Mouse (Mus musculus): ENCODE measurements around the gene Caprin1. TPM values are rescaled to one million over a fixed set of nuclear protein-coding genes. Genes with fewer than 3 reads are reported as not detected.

The Caprin1 gene
- polyA plus RNA-seq, 1 experiment, result 302 TPM

DNA sequence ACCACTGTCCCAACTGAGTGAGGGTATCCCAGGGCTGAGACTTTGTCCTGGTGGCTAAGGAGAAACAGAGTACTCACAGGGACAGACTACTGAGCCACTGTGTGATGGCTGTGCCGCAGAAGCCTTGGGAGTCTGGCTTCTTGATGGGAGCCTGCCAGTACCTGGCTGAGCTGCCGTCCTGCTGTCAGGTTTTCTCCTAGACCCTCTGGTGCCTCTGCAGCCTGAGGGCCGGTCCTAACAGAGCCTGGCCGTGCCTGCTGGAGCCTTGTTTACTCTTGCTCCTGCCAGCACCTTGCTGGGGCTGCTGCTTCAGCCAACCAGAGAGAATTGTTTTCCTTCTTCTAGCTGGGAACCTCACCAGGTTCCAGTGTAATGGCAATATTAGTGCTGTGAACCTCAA, 83.0 kb downstream of the Caprin1 start:
- TF ChIP-seq GATA1 (IDR thresholded peaks at IDR 0.05; ENCODE audit: low read length), result no peak

DNA sequence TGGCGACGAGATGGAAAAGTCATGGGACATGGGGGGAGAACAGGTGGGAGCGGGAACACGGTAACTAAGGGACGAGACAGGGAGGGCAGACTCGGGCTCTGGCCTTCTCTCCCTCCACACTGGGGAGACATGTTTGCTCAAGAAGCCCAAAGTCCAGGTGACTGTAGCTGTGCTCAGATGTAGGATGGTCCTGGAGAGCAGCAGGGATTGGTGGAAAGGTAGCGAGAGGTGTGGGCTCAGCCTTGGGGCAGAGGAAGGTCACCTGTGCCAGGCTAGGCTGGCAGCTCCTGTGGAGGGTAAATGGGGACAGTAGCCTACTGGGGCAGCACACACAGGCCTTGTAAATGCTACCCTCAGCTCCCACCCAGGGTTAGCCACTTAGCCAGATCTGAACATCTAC, 83.6 kb downstream of the Caprin1 start:
- no peak for TF ChIP-seq GATA1 (IDR thresholded peaks at IDR 0.05; ENCODE audit: low read length)

Other genes starting within 250 kb of the Caprin1 start
- gene Abtb2, start 231.3 kb downstream of the Caprin1 start, polyA plus RNA-seq (2012), result not detected in 2 replicates
- 35.1 and 45.3 TPM in 2 replicates for gene Nat10, start 36.4 kb downstream of the Caprin1 start, polyA plus RNA-seq (2012)
- 582 and 771 TPM in 2 replicates for gene Lmo2, start 160.3 kb upstream of the Caprin1 start, polyA plus RNA-seq (2012)
- gene Fbxo3, start 230.1 kb upstream of the Caprin1 start, polyA plus RNA-seq (2012), result 11.0 and 12.8 TPM in 2 replicates
- not detected in 2 replicates for gene 4931422A03Rik, start 230.7 kb upstream of the Caprin1 start, polyA plus RNA-seq (2012)